Mouse (Mus musculus) bone marrow, adult 2 months (tissue): ENCODE results near the gene Svep1. TPM values are rescaled to one million over a fixed set of nuclear protein-coding genes. Genes with fewer than 3 reads are reported as not detected.

ENCODE experiments used
- H3K27ac ChIP-seq: fragments of 200-500 bp; 2 replicates; pipeline ENCODE4 v1.5.1; 2012; ENCODE audit warnings: low read depth, mild to moderate bottlenecking, control low read depth, inconsistent platforms, low read length; ENCODE audit not compliant: control insufficient read depth, poor library complexity, insufficient read depth
- H3K4me1 ChIP-seq: fragments of 200-500 bp; 2 replicates; pipeline ENCODE4 v1.6.1; 2011; ENCODE audit warnings: low read length; ENCODE audit not compliant: control insufficient read depth, insufficient read depth
- H3K4me3 ChIP-seq: fragments of 200-500 bp; replicated peaks from 2 replicates; pipeline ENCODE3; 2011; ENCODE audit warnings: mild to moderate bottlenecking, low read depth, low read length, control low read depth; ENCODE audit not compliant: control insufficient read depth
- CTCF ChIP-seq: fragments of 200-500 bp; IDR thresholded peaks from 2 replicates; pipeline ENCODE4 v1.5.1; 2011; ENCODE audit warnings: low read length, control low read depth; ENCODE audit not compliant: control insufficient read depth, insufficient read depth
- POLR2A ChIP-seq: fragments of 200-500 bp; IDR thresholded peaks from 2 replicates; pipeline ENCODE4 v1.6.1; 2011; ENCODE audit warnings: low read depth, mild to moderate bottlenecking, control low read depth, low read length, borderline replicate concordance; ENCODE audit not compliant: control insufficient read depth
- WGBS: fragments of 180-500 bp; shearing (Covaris S2); methylation state at CpG from one replicate; pipeline ENCODE4 v1.1.7; 2018; 5-methylcytosine and 5-hydroxymethylcytosine counted together
- polyA plus RNA-seq: library from polyadenylated mRNA; stranded (reverse); fragments of >200 nt; gene quantifications from 2 replicates; pipeline ENCODE4 v1.2.4, GENCODE M21; 2011; ENCODE audit warnings: low replicate concordance; ENCODE audit not compliant: missing spikeins, insufficient read depth, insufficient read length

The Svep1 gene
- polyA plus RNA-seq, 1 experiment: 1.3 TPM

GRCm38 (mm10) chr4:58037096-58037705 lies 169.5 kb downstream of the Svep1 start:
- Histone ChIP-seq H3K4me1 (no peaks in the 10 kb centered on the region), H3K27ac (no peak overlapping the region), H3K4me3 (no peak overlapping the region)
- no peak for TF ChIP-seq CTCF
- no peak for TF ChIP-seq POLR2A
- 81% methylated on average over 6 of the region's 6 CpGs for WGBS

DNA sequence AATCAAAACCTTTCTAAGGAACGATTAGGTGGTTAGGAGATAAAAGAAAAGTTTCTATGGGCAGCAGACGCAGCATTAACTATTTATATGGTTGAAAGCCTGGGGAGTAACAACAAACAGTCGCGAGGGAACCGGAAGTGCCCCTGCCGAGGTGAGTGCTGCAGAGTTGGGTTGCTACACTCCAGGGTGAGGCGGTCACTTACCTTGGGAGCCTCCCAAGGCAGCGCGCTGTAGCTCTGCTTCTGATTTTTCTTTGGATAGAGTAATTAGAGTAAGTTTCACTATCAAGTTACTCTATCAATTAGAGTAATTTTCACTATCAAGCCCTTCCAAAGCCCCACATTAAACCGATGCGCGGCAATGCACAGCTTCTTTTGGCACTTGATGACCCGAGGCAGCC lies 172.0 kb downstream of the Svep1 start:
- TF ChIP-seq POLR2A (no peak), CTCF (no peak)

GRCm38 (mm10) chr4:58032714-58033113 lies 173.9 kb downstream of the Svep1 start:
- Histone ChIP-seq H3K27ac (no peak overlapping the region), H3K4me3 (no peak overlapping the region), H3K4me1 (no peaks in the 10 kb centered on the region)
- TF ChIP-seq POLR2A (no peak), CTCF (no peak)
- 48% methylated on average over 1 of the region's 1 CpGs for WGBS

More for the DNA sequence above, 172.0 kb downstream of the Svep1 start:
- H3K27ac ChIP-seq: no peak overlapping the region
- H3K4me3 ChIP-seq: no peak overlapping the region
- 46% methylated on average over 13 of the region's 13 CpGs for WGBS
- no peaks in the 10 kb centered on the region for H3K4me1 ChIP-seq

DNA sequence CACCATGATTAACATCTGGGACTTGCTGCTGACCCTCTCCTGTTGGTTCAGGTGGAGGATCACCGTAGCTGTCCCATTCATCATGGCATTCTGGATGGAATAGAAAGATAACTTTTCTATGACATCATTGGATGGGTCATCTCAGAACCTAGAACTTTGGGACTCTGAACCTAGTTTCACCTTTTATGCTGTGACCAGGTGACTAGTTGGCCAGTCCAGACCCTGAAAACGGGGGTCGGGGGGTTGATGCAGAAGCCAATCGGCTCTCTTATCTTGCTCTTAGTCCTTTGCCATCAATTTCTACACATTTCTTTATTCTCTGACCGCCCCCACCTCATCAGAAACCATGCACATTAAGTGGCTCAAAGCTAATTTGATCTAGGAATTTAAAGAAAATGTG lies 197.6 kb downstream of the Svep1 start, which contains the start of gene Txndc8:
TSS of gene Txndc8 (minus strand) at position 101 of the 400 bp plus-strand sequence.
- TF ChIP-seq CTCF (no peak), POLR2A (no peak)
- WGBS: 83% methylated on average over 5 of the region's 5 CpGs
- Histone ChIP-seq H3K4me3 (no peak within 1 kb of the TSS), H3K27ac (no peak within 1 kb of the TSS), H3K4me1 (no peaks in the 10 kb centered on the region)

DNA sequence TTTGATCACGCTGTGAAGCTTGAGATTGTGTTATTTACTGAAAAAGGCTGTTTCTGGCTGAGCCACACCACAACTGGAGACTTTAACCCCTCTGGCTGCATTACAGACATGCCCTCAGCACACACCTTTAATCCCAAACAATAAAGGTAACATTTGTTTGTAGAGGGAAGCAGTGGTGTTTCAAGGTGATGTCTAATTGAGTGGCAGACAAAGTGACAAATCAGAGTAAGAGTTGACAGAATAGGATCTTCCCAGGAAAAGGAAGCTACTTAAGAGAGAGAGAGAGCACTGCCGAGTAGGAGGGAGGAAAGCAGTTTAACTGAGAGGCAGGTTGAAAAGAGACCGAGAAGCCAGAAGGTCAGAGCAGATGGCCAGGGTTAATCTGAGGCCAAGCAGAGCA lies 203.2 kb downstream of the Svep1 start:
- Histone ChIP-seq H3K27ac (no peak overlapping the region), H3K4me1 (no peaks in the 10 kb centered on the region), H3K4me3 (no peak overlapping the region)
- 75% methylated on average over 3 of the region's 3 CpGs for WGBS
- TF ChIP-seq POLR2A: no peak
- no peak for TF ChIP-seq CTCF

Other genes starting within 250 kb of the Svep1 start
- not detected in 2 replicates for gene Txndc8, start 197.7 kb downstream of the Svep1 start, polyA plus RNA-seq
- 0.29 and 2.1 TPM in 2 replicates for gene Musk, start 79.1 kb upstream of the Svep1 start, polyA plus RNA-seq